Mouse (Mus musculus) left cerebral cortex, adult 2 months (tissue): ENCODE measurements around the gene Gli3. TPM values are rescaled to one million over a fixed set of nuclear protein-coding genes. Genes with fewer than 3 reads are reported as not detected.
A peak's percentile ranks its signal among the peaks of the same experiment; 100 is the strongest.

ENCODE experiments used
- DNase-seq, 2 experiments: peaks; one replicate each; pipeline ENCODE4 v3.0.0; 2021 to 2022; ENCODE audit warnings: low spot score in 2 of 2, mixed read lengths in 1 of 2; ENCODE audit errors: extremely low spot score in 1 of 2
- H3K27ac ChIP-seq: fragments of 200-600 bp; 2 replicates; pipeline ENCODE4 v1.8.1; 2022
- H3K4me3 ChIP-seq: fragments of 200-600 bp; 2 replicates; pipeline ENCODE4 v1.8.1; 2022
- CTCF ChIP-seq: fragments of 200-600 bp; IDR thresholded peaks from 2 replicates; pipeline ENCODE4 v1.8.1; 2022; ENCODE audit warnings: antibody characterized with exemption, mild to moderate bottlenecking, moderate library complexity
- intact Hi-C: fragments of 180-260 bp; cut with DNase I; formaldehyde crosslinking; loops from one replicate; pipeline ENCODE4 v1.15.1; 2025
- total RNA-seq, 2 experiments: library from RNA; stranded (reverse); gene quantifications; 2 replicates each; pipeline ENCODE4 v1.2.3; 2021

Gene Gli3
- total RNA-seq, 2 experiments from 2014 or later = 9.9 to 10.0 TPM

DNA sequence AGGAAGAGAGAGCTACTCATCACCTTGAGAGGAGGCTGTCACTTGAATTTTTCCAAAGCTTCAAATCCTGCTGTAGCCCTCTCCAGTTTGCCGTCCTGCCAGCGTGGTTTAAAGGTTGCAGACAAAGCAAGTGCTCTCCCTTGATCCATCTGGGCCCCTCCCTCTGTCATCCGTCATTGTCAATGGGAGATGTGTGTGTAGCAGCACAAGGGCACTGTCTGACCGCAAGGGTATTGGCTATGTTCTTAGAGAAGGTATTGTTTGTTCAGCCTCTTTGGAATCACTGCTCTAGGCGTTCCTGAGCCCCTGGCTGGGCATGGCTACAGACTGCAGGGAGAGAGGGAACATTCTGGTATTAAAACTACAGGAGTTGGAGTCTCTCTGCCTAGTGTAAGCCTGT is 79.0 kb downstream of the Gli3 start:
- intact Hi-C loops = loop anchor here (5.0 kb wide), 1 partner anchor 75 kb away; no protein-coding TSS in a partner anchor

DNA sequence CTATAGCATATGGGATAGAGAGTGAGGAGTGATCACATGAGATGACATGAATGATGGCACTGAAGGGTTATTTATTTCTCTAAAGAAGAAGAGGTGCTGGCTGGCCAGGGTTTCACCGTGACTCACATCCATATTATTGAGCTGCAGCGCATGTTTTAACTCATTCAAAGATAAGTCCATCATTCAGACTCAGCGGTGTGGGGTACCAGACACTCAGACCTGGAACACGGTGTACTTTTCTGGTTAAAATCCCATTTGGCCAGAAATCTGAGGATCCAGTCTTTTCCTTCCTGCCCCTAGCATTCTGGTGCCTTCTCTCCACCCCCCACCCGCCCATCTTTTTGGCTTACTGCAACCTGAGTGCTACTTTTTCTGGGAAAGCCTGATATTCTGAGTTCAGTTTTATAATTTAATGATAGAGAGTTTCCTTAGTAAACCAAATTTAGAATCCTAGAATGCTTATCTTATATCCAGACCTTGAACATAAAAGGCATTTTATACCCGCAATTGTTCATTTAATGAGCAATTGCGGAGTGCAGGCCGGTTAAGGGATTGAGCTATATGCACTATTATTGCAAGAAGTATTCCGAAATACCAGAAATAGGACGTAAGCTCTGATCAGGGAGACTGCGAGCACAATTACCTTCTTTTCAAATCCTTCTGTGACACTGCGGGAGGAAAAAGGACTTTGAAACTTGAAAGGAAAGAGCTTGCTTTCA is 80.3 kb downstream of the Gli3 start:
- TF ChIP-seq CTCF = no peak
- H3K27ac ChIP-seq = peak overlapping the region; percentile 37; the same call in 1 of the 2 replicates
- DNase-seq = no peak
- intact Hi-C loops = loop anchor here (5.0 kb wide), 1 partner anchor 76 kb away; no protein-coding TSS in a partner anchor
- H3K4me3 ChIP-seq = no peak overlapping the region

More for the DNA sequence above, 79.0 kb downstream of the Gli3 start:
- DNase-seq = no peak
- Histone ChIP-seq H3K27ac (no peak overlapping the region), H3K4me3 (no peak overlapping the region)
- no peak for TF ChIP-seq CTCF

DNA sequence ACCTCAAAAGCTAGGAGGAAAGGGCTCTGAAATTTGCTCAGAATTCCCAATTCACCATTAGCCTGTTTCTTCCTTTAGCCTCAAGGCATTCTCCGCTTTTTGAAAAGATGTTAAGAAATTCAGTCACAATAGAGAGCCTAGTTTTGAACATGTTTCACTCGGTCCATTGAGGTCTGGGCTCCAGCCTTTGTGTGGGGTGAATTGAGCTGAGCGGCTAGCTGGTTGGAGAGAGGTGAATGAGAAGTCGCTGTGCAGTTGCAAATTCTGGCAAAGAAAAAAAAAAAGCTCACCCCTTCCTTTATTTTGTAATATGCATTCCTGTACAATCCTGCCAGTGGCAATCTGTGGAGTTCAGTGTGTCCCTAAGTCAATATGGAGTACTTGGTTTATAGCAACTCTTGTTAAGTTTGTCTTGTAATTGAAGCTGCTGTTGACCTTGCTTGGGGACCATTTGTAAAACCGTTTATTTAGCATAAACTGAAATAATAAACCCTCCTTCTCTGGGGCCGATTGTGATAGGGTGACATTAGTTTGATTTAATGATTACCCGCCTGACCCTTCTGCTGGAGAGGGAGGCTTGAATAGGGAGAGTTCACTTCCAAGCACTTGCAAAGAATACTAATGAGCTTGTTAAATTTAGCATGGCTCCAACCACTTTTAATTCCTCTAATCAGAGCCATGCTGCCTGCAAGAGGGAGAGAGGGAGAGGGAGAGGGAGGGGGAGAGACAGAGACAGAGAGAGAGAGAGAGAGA is 81.0 kb downstream of the Gli3 start:
- peak overlapping the region; percentile 36; the same call in 1 of the 2 replicates for H3K27ac ChIP-seq
- H3K4me3 ChIP-seq = no peak overlapping the region
- no peak for TF ChIP-seq CTCF
- peak in 1 of 2 experiments; percentile 14 for DNase-seq
- intact Hi-C loops = loop anchor here (5.0 kb wide), 1 partner anchor 77 kb away; no protein-coding TSS in a partner anchor

DNA sequence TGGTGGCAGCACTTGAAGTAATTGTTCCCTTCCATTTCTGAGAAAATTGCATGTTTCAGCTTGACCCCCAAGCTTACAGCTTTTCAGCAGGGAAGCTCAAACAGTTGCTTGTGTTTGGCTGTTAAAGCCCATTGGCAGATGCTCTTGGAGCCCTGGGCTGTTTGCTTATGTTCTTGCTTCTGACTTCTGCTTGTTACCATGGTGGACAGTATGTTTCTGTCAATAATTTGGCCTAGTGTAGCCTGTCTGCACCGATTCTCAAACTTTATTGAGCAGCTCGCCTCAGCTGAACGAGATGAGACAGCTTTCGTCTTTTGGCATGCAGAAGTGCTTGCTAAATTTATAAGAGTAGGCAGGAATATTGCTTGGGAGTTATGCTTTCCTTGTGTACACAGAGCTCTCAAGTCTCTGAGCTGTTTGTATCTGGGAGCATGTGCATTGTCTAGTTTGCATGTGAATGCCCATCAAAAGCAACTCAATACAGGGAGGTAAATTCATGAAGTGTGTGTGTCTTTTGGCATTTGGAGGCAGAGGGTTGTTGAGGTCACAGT is 82.4 kb downstream of the Gli3 start:
- DNase-seq = no peak
- intact Hi-C loops = no loop called here
- Histone ChIP-seq H3K27ac (peak overlapping the region; percentile 32; the same call in 1 of the 2 replicates), H3K4me3 (no peak overlapping the region)
- no peak for TF ChIP-seq CTCF

DNA sequence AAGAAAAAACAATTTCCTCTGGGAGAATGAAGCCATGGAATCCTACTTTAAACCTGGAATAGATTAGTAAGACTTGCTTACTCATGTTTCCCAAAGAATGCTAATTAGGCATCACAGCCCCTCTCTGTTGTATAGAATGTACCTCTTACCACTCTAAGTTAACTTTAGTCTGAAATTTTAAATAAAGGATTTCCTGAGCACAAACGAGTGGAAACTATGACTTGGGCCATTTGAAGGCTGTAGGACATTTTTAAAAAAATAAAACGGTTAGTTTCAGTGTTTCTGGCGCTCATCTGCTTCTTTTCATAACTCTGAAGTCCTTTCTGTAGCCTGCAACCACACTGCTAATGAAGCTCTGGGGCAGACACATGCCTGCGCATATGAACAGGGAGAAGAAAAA is 83.2 kb downstream of the Gli3 start:
- Histone ChIP-seq H3K27ac (peak overlapping the region; percentile 32; the same call in 1 of the 2 replicates), H3K4me3 (no peak overlapping the region)
- intact Hi-C loops = no loop called here
- DNase-seq = no peak
- TF ChIP-seq CTCF = no peak

DNA sequence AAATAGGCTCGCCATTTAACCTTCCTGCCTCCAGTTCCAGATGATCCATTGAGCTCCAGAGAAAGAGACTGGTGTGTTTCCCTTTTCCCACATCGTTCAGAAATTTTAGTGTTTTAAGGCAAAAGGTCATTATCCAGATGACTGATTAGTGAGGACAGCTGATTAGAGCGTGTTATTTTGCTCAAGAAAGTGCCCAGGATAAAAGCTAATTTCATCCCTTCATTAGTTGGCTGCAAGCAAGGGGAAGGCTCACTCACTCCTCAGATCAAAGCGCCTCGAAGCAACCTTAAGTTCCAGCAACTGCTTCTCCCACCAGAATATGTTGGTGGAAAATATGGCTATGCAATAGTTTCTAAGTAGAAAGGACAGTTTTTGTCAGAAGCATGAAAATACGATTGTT is 86.4 kb downstream of the Gli3 start:
- DNase-seq = no peak
- no peak overlapping the region for H3K27ac ChIP-seq
- no peak overlapping the region for H3K4me3 ChIP-seq
- no peak for TF ChIP-seq CTCF
- intact Hi-C loops = no loop called here

DNA sequence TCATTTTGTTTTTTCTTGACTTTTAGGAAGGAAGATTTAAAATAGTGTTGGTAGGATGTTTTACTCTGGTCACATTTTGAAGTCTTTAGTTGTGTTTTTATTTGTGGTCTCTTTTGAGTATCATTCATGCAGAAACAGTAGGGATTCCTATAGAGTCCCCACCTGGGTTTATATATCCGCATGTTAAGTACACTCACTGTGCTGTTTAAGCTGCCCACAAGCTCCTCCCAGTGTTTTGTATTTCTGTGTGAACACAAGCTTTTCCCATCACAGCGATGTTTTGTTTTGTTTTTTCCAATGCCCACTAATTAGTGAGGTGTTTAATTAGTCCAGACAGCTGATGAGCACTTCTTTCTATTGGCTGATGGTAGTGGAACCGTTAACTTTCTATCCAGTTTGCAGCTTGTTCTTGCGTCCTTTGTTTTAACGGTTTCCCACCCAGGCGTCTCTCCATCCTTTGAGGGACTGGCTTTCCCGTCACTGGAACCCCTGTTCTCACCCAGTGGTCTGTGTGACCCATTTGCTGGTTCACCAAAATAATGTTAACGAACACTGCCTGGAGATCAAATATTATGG is 87.1 kb downstream of the Gli3 start:
- Histone ChIP-seq H3K4me3 (no peak overlapping the region), H3K27ac (peak overlapping the region; percentile 24; the same call in 1 of the 2 replicates)
- TF ChIP-seq CTCF = no peak
- intact Hi-C loops = no loop called here
- DNase-seq = no peak

DNA sequence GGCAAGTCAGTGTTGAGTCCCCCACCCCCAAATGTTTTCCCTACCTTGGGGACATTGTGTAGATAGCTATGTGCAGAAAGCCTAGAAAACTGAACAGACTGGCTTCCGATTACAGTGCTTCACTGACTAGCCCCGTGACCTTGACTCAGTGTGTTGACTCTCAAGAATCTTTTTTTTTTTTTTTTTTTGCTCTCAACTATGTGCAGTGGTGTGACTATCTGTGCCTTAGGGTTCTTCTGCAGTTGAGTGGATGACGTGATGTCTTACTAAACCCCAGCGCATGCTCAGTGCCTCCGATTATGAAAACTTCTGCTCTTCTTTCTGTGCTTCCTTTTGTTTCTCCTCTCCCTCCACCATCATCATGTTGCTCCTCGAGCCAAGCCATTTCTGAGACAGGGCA is 87.7 kb downstream of the Gli3 start:
- no peak for TF ChIP-seq CTCF
- peak overlapping the region; percentile 24; the same call in 1 of the 2 replicates for H3K27ac ChIP-seq

DNA sequence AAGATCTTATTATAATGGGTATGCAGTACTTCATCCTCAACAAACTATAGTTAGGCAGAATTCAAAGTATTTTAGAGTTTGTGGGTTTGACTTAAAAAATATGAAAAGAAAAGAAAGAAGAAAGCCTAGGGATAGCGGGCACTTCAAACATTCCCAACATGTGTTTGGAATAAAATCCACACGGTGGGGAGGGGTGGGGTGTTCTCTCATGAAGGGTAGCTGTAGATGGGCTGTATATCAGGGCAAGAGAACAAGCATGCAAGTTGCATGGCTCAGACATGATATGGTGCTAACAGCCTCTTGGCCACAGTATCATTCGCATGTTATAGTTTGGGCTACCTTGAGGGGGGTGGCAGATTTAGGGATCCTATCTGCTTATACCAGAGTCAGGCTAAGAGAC is 89.0 kb downstream of the Gli3 start:
- Histone ChIP-seq H3K27ac (peak overlapping the region; percentile 19; the same call in 1 of the 2 replicates), H3K4me3 (no peak overlapping the region)
- intact Hi-C loops = no loop called here
- no peak for TF ChIP-seq CTCF
- DNase-seq = no peak

More for the DNA sequence above, 87.7 kb downstream of the Gli3 start:
- DNase-seq = no peak
- no peak overlapping the region for H3K4me3 ChIP-seq
- intact Hi-C loops = no loop called here

DNA sequence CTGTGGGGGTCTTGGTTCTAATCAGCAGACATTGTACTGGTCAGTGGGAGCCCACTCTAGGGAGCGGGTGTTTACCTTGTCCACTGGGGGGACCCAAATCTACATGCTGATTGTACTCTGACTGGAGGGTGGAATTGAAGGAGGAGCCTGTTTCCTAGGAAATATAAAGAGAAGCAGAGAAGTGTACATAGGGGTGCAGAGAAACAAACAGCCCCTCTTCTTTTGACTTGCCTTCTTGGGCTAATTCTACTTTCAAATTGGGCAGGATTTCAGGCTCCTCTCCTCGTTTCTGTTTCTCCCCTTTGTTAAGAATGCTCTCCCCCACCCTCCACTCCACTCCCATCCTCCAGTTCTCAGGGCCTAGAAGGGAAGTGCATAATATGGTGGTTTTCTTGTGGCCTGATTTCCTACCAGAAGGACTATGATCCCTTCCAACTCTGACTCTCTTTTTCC is 93.6 kb downstream of the Gli3 start:
- peak; percentile 25 for TF ChIP-seq CTCF
- H3K27ac ChIP-seq = peak overlapping the region; percentile 28
- intact Hi-C loops = no loop called here
- no peak for DNase-seq
- no peak overlapping the region for H3K4me3 ChIP-seq

DNA sequence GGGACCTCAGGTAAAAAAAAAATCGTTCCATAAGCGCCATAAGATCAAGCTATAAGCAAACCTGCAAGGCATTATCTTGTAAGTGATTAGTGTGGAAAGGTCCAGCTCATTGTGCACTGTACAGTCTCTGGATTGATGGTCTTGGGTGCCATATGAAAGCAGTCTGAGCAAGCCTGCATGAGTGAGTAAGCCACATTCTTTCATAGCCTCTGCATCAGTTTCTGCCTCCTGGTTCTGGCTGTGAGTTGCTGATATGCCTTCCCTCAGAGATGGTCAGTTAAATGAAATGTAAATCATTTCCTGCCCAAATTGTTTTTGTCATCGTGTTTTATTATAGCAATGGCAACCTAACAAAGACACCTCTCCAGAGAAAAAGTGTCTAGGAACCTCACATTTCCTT is 98.4 kb downstream of the Gli3 start:
- Histone ChIP-seq H3K27ac (no peak overlapping the region), H3K4me3 (no peak overlapping the region)
- no peak for TF ChIP-seq CTCF
- DNase-seq = no peak
- intact Hi-C loops = no loop called here
